Mouse (Mus musculus) G1E (cell line): ENCODE results near the gene Nemf. TPM values are rescaled to one million over a fixed set of nuclear protein-coding genes. Genes with fewer than 3 reads are reported as not detected.

Experiments used
- ATAC-seq: 2 replicates; pipeline ENCODE4 v1.8.0; 2016; ENCODE audit warnings: mild to moderate bottlenecking; ENCODE audit not compliant: insufficient number of reproducible peaks, poor library complexity, low FRiP score, severe bottlenecking; ENCODE audit errors: extremely low read depth
- DNase-seq: peaks from one replicate; pipeline ENCODE4 v3.0.0; 2012; ENCODE audit warnings: low spot score
- H3K27me3 ChIP-seq: 2 replicates; pipeline ENCODE4 v1.6.1; 2012; ENCODE audit warnings: mild to moderate bottlenecking, low read length, inconsistent platforms; ENCODE audit not compliant: insufficient read depth
- H3K36me3 ChIP-seq: replicated peaks from 2 replicates; pipeline ENCODE3; 2012; ENCODE audit warnings: mild to moderate bottlenecking, inconsistent platforms
- H3K4me1 ChIP-seq: 2 replicates; pipeline ENCODE4 v1.6.1; 2012; ENCODE audit warnings: low read depth, low read length, inconsistent platforms, mixed read lengths; ENCODE audit not compliant: insufficient read depth
- H3K4me3 ChIP-seq: 2 replicates; pipeline ENCODE4 v1.5.1; 2012; ENCODE audit warnings: low read depth, mild to moderate bottlenecking, inconsistent platforms, low read length, moderate library complexity, mixed read lengths
- H3K9me3 ChIP-seq: replicated peaks from 2 replicates; pipeline ENCODE4 v1.6.1; 2012; ENCODE audit warnings: inconsistent platforms
- CTCF ChIP-seq: IDR thresholded peaks from 2 replicates; pipeline ENCODE4 v1.5.1; 2012; ENCODE audit warnings: low read depth, low read length, inconsistent platforms, mixed read lengths
- GATA1 ChIP-seq: IDR thresholded peaks from 2 replicates; pipeline ENCODE4 v1.6.1; 2012; ENCODE audit warnings: borderline replicate concordance, low read length, inconsistent platforms, mixed read lengths
- GATA2 ChIP-seq: IDR thresholded peaks from 2 replicates; pipeline ENCODE4 v1.6.1; 2012; ENCODE audit warnings: low read depth, low read length, inconsistent platforms, borderline replicate concordance
- POLR2AphosphoS5 ChIP-seq: IDR thresholded peaks from 2 replicates; pipeline ENCODE4 v1.6.1; 2012; ENCODE audit warnings: low read depth, low read length, inconsistent platforms; ENCODE audit not compliant: insufficient replicate concordance
- TAL1 ChIP-seq: conservative IDR thresholded peaks from 2 replicates; pipeline ENCODE4 v1.6.1; 2012; ENCODE audit warnings: low read depth, low read length, inconsistent platforms, mixed read lengths
- polyA plus RNA-seq: library from polyadenylated mRNA; stranded (reverse); fragments of >175 nt; gene quantifications from 2 replicates; pipeline ENCODE4 v1.2.3, GENCODE M21; 2012
- total RNA-seq, 2 experiments: library from RNA; stranded (forward) in 1 of 2; stranded (reverse) in 1 of 2; fragments of 200-1000 nt in 1 of 2; fragments of >200 nt in 1 of 2; fragmentation: Nextera tagmentation in 1 of 2; gene quantifications; 2 replicates each; pipeline ENCODE4 v1.2.3; 2014 to 2017

Gene Nemf
- total and polyA plus RNA-seq, 3 experiments = 4.9 to 150 (median 128) TPM

- DNase-seq (no peak), ATAC-seq (no peak)
- Histone ChIP-seq H3K36me3 (peaks cover 89% of the 10 kb centered on the region), H3K4me3 (no peak overlapping the region), H3K4me1 (peaks cover 7% of the 10 kb centered on the region), H3K9me3 (no peaks in the 10 kb centered on the region), H3K27me3 (no peaks in the 10 kb centered on the region)
- no peak for TF ChIP-seq GATA1
- TF ChIP-seq CTCF = no peak
- no peak for TF ChIP-seq POLR2AphosphoS5
- no peak for TF ChIP-seq TAL1
- no peak for TF ChIP-seq GATA2
Observed at GRCm38 (mm10) chr12:69331187-69331586, 25.8 kb downstream of the Nemf start.

DNA sequence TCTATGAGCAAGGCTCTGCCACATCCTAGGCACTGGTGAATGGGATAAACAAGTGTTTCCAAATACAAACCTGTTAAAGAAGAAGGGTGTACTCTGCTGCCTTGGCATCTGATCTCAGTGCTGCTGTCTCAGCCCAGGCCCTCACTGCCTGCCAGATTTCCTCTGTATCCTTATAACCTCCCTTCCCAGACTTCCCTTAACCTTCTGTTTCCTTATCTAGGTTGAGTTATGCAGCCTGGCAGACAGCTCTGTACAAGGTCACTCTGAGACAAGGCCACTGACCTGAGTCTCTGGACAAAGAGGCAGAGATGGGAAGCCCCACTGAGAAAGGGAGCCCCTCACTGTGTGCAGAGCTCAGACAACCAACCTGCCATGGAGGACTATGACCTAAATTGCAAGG lies 38.5 kb downstream of the Nemf start:
- H3K4me1 ChIP-seq = no peaks in the 10 kb centered on the region
- ATAC-seq = no peak
- H3K27me3 ChIP-seq = no peaks in the 10 kb centered on the region
- TF ChIP-seq POLR2AphosphoS5 (no peak), GATA2 (no peak), GATA1 (no peak), TAL1 (no peak)
- peaks cover 84% of the 10 kb centered on the region for H3K36me3 ChIP-seq
- H3K9me3 ChIP-seq = no peaks in the 10 kb centered on the region
- H3K4me3 ChIP-seq = no peak overlapping the region
- DNase-seq = no peak

DNA sequence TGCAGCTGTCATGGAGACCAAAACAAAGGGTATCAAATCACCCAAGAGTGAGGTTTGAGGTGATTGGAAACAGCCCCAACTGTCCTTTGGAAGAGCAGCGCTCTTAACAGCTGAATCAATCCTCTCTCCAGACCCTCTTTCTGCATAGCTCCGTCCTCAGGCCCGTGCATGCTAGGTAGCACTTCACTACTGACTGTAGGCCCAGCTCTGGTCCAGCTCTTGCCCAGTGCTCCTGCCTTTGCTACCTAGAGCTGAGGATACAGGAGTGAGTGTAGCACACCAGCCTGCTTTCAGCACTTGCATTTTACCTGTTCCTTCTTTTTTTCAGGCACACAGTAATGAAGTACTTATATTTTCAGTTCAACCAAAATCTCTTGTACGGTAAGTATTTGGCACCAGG lies 47.3 kb downstream of the Nemf start:
- Histone ChIP-seq H3K4me1 (no peaks in the 10 kb centered on the region), H3K36me3 (peaks cover 93% of the 10 kb centered on the region), H3K27me3 (no peaks in the 10 kb centered on the region), H3K4me3 (no peak overlapping the region), H3K9me3 (no peaks in the 10 kb centered on the region)
- ATAC-seq (no peak), DNase-seq (no peak)
- TF ChIP-seq GATA1 = no peak
- no peak for TF ChIP-seq GATA2

- ATAC-seq (no peak), DNase-seq (no peak)
- peaks cover 95% of the 10 kb centered on the region for H3K36me3 ChIP-seq
- no peaks in the 10 kb centered on the region for H3K27me3 ChIP-seq
- no peaks in the 10 kb centered on the region for H3K9me3 ChIP-seq
- no peak for TF ChIP-seq GATA1
- TF ChIP-seq TAL1 = no peak
- no peak for TF ChIP-seq GATA2
- no peak for TF ChIP-seq POLR2AphosphoS5
- TF ChIP-seq CTCF = no peak
- H3K4me1 ChIP-seq = no peaks in the 10 kb centered on the region
- no peak overlapping the region for H3K4me3 ChIP-seq
Observed at GRCm38 (mm10) chr12:69306333-69306732, 50.6 kb downstream of the Nemf start.

DNA sequence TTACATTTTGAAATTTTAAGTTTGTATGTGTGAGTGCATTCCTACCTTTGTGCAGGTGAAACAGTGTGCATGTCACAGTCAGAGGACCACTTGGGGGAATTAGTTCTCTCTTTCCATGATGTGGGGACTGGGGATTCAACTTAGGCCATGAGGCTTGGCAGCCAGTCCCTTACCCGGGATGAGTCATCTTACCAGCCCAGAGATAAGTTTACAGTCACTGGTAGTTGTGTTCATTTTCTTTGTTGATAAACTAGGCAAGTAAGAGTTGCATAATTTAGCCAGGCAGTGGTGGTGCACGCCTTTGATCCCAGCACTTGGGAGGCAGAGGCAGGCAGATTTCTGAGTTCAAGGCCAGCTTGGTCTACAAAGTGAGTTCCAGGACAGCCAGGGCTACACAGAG lies 52.9 kb downstream of the Nemf start:
- Histone ChIP-seq H3K4me3 (no peak overlapping the region), H3K36me3 (peaks cover 93% of the 10 kb centered on the region), H3K27me3 (no peaks in the 10 kb centered on the region), H3K9me3 (no peaks in the 10 kb centered on the region), H3K4me1 (peaks cover 14% of the 10 kb centered on the region)
- DNase-seq (no peak), ATAC-seq (no peak)
- no peak for TF ChIP-seq GATA2
- TF ChIP-seq GATA1 = no peak
- no peak for TF ChIP-seq POLR2AphosphoS5
- TF ChIP-seq TAL1 = no peak
- no peak for TF ChIP-seq CTCF

- H3K27me3 ChIP-seq = no peaks in the 10 kb centered on the region
- H3K36me3 ChIP-seq = peaks cover 84% of the 10 kb centered on the region
- no peaks in the 10 kb centered on the region for H3K9me3 ChIP-seq
- no peak overlapping the region for H3K4me3 ChIP-seq
- H3K4me1 ChIP-seq = peaks cover 28% of the 10 kb centered on the region
- DNase-seq (no peak), ATAC-seq (no peak)
- TF ChIP-seq GATA2 (no peak), TAL1 (no peak), GATA1 (no peak), POLR2AphosphoS5 (no peak), CTCF (no peak)
Observed at GRCm38 (mm10) chr12:69302171-69302570, 54.8 kb downstream of the Nemf start.

- ATAC-seq = no peak
- Histone ChIP-seq H3K27me3 (no peaks in the 10 kb centered on the region), H3K9me3 (no peaks in the 10 kb centered on the region), H3K4me1 (peaks cover 38% of the 10 kb centered on the region), H3K4me3 (no peak overlapping the region), H3K36me3 (peaks cover 67% of the 10 kb centered on the region)
- no peak for TF ChIP-seq POLR2AphosphoS5
- TF ChIP-seq TAL1 = no peak
- no peak for TF ChIP-seq CTCF
- no peak for TF ChIP-seq GATA1
- TF ChIP-seq GATA2 = no peak
- DNase-seq = no peak
Observed at GRCm38 (mm10) chr12:69300391-69300790, 56.6 kb downstream of the Nemf start.
